Mouse (Mus musculus) gastrocnemius, adult 18-20 months (tissue): Measurements from ENCODE around the gene Tmprss7. TPM values are rescaled to one million over a fixed set of nuclear protein-coding genes. Genes with fewer than 3 reads are reported as not detected.

Source experiments
- DNase-seq: peaks from one replicate; pipeline ENCODE4 v3.0.0; 2021; ENCODE audit warnings: low spot score
- total RNA-seq, 2 experiments: library from RNA; stranded (reverse); gene quantifications; 2 replicates each; pipeline ENCODE4 v1.2.3; 2021

Tmprss7 gene
- total RNA-seq, 2 experiments from 2014 or later: not detected

GRCm38 (mm10) chr16:45629497-45630105 lies 63.9 kb downstream of the Tmprss7 start:
- DNase-seq: no peak

- DNase-seq: no peak
These were observed 68.1 kb downstream of the Tmprss7 start for GRCm38 (mm10) chr16:45625342-45625741.

GRCm38 (mm10) chr16:45624791-45625190 lies 68.7 kb downstream of the Tmprss7 start:
- no peak for DNase-seq

- DNase-seq: no peak
These were observed 70.2 kb downstream of the Tmprss7 start for GRCm38 (mm10) chr16:45623230-45623629.

- DNase-seq: no peak
These were observed 73.6 kb downstream of the Tmprss7 start for GRCm38 (mm10) chr16:45619751-45620375.

- no peak for DNase-seq
These were observed 77.5 kb downstream of the Tmprss7 start for GRCm38 (mm10) chr16:45615944-45616343.

GRCm38 (mm10) chr16:45613247-45613646 lies 80.2 kb downstream of the Tmprss7 start:
- DNase-seq: no peak

- no peak for DNase-seq
These were observed 83.2 kb downstream of the Tmprss7 start, which contains the start of gene Gcsam for GRCm38 (mm10) chr16:45610267-45610666. TSS of gene Gcsam (plus strand) at chr16:45610380.

GRCm38 (mm10) chr16:45609300-45609699 lies 84.2 kb downstream of the Tmprss7 start:
- peak; percentile 6 for DNase-seq

GRCm38 (mm10) chr16:45608481-45608954 lies 84.9 kb downstream of the Tmprss7 start:
- peak; percentile 7 for DNase-seq

Other genes with a start within 250 kb of the Tmprss7 start
- gene Gm609, start 200.7 kb downstream of the Tmprss7 start, total RNA-seq: under 1 TPM in 1 of 2 experiments, not detected in 1; 0.09 TPM
- gene Gm17783, start 161.6 kb downstream of the Tmprss7 start, total RNA-seq: not detected
- not detected for gene Slc9c1, start 158.3 kb downstream of the Tmprss7 start, total RNA-seq
- under 1 TPM in 1 of 2 experiments, not detected in 1; 0.17 TPM for gene Gcsam, start 83.3 kb downstream of the Tmprss7 start, total RNA-seq
- not detected for gene BC016579, start 39.6 kb downstream of the Tmprss7 start, total RNA-seq
- under 1 TPM; 0.18 to 0.47 TPM for gene Tagln3, start 30.9 kb upstream of the Tmprss7 start, total RNA-seq
- gene Abhd10, start 49.3 kb upstream of the Tmprss7 start, total RNA-seq: 10 to 100 TPM; 11.3 to 13.8 TPM